Mouse (Mus musculus) liver, embryonic 12.5 days (tissue): Measurements from ENCODE around the gene Lca5. TPM values are rescaled to one million over a fixed set of nuclear protein-coding genes. Genes with fewer than 3 reads are reported as not detected.

ENCODE experiments used
- ATAC-seq: fragments of 200-750 bp; cut with Nextera tagmentation; 2 replicates; pipeline ENCODE4 v1.8.0; 2017; ENCODE audit warnings: moderate number of reproducible peaks, mild to moderate bottlenecking, moderate library complexity
- H3K27ac ChIP-seq: fragments of 300-500 bp; sonication (generic); 2 replicates; pipeline ENCODE4 v1.5.1; 2016; ENCODE audit warnings: mild to moderate bottlenecking
- H3K27me3 ChIP-seq: fragments of 300-500 bp; sonication (generic); replicated peaks from 2 replicates; pipeline ENCODE4 v1.6.1; 2016; ENCODE audit warnings: mild to moderate bottlenecking, moderate library complexity
- H3K36me3 ChIP-seq: fragments of 300-500 bp; sonication (generic); 2 replicates; pipeline ENCODE4 v1.6.1; 2016; ENCODE audit warnings: mild to moderate bottlenecking, moderate library complexity
- H3K4me1 ChIP-seq: fragments of 300-500 bp; sonication (generic); 2 replicates; pipeline ENCODE4 v1.6.1; 2016
- H3K4me2 ChIP-seq: fragments of 300-500 bp; sonication (generic); 2 replicates; pipeline ENCODE4 v1.6.1; 2016; ENCODE audit warnings: mild to moderate bottlenecking, moderate library complexity
- H3K4me3 ChIP-seq: fragments of 300-500 bp; sonication (generic); 2 replicates; pipeline ENCODE4 v1.5.1; 2016; ENCODE audit warnings: mild to moderate bottlenecking, moderate library complexity
- H3K9ac ChIP-seq: fragments of 300-500 bp; sonication (generic); 2 replicates; pipeline ENCODE4 v1.6.1; 2016; ENCODE audit warnings: mild to moderate bottlenecking, moderate library complexity
- H3K9me3 ChIP-seq: fragments of 300-500 bp; sonication (generic); replicated peaks from 2 replicates; pipeline ENCODE4 v1.6.1; 2016; ENCODE audit warnings: mild to moderate bottlenecking, moderate library complexity
- WGBS: fragments of 180-500 bp; shearing (Covaris S2); methylation state at CpG from one replicate; pipeline ENCODE4 v1.1.7; 2016; ENCODE audit not compliant: insufficient replicate concordance; 5-methylcytosine and 5-hydroxymethylcytosine counted together
- polyA plus RNA-seq: library from polyadenylated mRNA; unstranded; fragments of >200 nt; fragmentation: Nextera tagmentation; extraction: Ambion mirVana; gene quantifications from 2 replicates; pipeline ENCODE4 v1.2.1, GENCODE M21; 2016

Lca5 gene
- polyA plus RNA-seq, 1 experiment from 2014 or later, result 3.2 TPM

DNA sequence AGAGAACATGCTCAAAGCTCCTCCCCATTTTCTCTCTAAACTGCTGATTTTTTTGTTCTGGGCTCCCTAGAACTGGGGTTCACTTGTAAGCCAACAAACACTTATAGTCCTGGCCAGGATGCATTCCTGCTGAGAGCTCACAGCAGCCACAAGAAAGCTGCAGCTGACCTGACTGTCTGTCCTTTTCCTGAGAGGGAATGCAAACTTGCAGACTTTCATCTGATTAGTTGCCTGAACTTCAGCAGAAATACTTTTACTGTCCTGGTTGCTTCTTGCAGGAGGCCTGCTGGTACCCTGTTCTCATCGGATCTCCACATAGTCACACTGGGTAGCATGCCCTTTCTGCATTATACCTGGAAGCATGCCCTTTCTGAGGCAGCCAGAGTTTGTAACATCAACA, 91.0 kb downstream of the Lca5 start:
- ATAC-seq, result no peak
- H3K9me3 ChIP-seq, result no peaks in the 10 kb centered on the region

DNA sequence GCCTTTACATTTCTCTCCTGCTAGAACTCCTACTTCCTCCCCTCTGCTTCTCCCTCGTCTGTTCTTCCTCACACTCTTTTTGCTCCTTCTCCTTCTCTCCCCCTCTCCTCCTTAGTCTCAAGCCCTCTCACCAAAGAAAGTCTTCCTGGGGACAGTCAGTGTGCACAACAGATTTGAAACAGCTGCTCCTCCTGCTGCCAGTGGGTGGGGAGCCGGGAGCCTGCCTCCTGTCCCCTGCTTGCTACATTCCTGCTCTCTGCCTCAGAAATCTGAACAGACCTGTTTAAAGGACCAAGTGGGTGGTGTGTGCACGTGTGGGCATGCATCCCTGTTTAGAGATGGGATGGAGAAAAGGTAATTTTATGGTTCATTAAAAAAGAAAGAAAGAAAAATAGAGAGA, 91.4 kb downstream of the Lca5 start:
- H3K4me3 ChIP-seq, result no peak overlapping the region
- no peaks in the 10 kb centered on the region for H3K36me3 ChIP-seq
- H3K27me3 ChIP-seq, result no peaks in the 10 kb centered on the region
- H3K4me2 ChIP-seq, result no peak overlapping the region
- H3K9ac ChIP-seq, result no peak overlapping the region
- ATAC-seq, result no peak
- H3K27ac ChIP-seq, result no peak overlapping the region
- 22% methylated on average over 3 of the region's 3 CpGs for WGBS
- H3K4me1 ChIP-seq, result no peaks in the 10 kb centered on the region
- H3K9me3 ChIP-seq, result no peaks in the 10 kb centered on the region

More for the DNA sequence above, 91.0 kb downstream of the Lca5 start:
- no peak overlapping the region for H3K4me2 ChIP-seq
- no peaks in the 10 kb centered on the region for H3K36me3 ChIP-seq
- H3K27me3 ChIP-seq, result no peaks in the 10 kb centered on the region
- H3K4me3 ChIP-seq, result no peak overlapping the region
- no peaks in the 10 kb centered on the region for H3K4me1 ChIP-seq
- no peak overlapping the region for H3K9ac ChIP-seq
- H3K27ac ChIP-seq, result no peak overlapping the region
- WGBS, result 11% methylated on average over 1 of the region's 1 CpGs

DNA sequence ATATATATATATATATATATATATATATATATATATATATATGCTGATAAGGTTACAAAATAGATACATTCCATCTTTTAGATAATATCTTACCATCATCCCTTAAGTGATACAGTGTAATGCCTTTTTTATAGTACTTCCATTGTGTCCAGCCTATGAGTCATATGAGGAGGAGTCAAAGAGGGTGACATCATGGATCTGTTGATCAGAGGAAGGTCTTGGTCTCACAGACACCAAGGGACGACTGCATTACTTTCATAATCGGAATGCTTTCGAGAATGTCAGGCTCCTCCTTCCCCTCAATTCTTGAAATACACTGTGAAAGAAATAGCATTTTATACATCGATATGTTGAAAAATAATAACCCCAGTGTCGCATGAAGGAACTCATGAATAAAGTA, 93.4 kb downstream of the Lca5 start:
- Histone ChIP-seq H3K9me3 (no peaks in the 10 kb centered on the region), H3K27ac (no peak overlapping the region), H3K36me3 (no peaks in the 10 kb centered on the region), H3K4me3 (no peak overlapping the region), H3K4me1 (no peaks in the 10 kb centered on the region), H3K9ac (no peak overlapping the region), H3K27me3 (no peaks in the 10 kb centered on the region), H3K4me2 (no peak overlapping the region)
- ATAC-seq, result no peak
- 68% methylated on average over 5 of the region's 5 CpGs for WGBS

DNA sequence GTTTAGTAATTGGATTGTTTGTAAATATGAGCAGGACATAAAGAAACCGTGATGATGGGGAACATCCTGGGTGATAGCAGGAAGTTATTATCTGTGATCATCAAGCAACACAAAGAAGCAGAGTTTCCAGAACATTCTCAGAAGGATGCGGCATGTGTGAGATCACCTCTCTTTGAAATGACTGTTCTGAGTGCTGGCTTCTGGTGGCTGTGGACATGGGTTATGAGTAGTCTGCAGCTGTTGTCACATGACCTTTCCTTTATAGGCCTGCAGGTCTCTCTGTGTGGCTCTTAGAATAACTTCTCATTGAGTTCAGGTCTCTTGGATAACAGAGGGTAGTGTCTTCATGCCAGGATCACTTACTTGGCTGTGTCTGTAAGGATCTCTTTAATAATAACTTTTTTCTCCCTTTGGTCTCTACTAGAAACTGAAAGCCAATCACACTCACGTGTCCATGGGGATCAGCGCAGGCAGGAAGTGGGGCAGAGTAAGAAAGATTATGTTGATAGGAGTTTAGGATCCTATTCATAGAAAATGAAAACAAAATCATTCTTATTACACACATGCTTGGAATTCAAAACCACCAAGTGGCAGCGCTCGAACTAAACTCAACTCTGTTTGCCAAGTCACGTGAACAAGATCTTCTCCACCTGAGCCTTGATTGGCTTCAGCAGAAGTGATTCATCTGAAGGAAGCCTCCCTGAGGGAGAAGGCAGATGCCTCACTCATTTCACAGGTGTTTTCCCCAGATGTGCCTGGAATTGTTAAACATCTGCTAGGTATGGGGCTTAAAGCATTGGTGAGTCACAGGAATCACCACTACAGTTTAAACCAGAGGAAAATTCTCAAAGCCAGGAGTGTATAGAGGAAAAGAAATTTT, 98.2 kb downstream of the Lca5 start:
- Histone ChIP-seq H3K36me3 (no peaks in the 10 kb centered on the region), H3K9ac (no peak overlapping the region), H3K4me3 (no peak overlapping the region), H3K27ac (no peak overlapping the region), H3K4me1 (no peaks in the 10 kb centered on the region), H3K27me3 (no peaks in the 10 kb centered on the region), H3K4me2 (no peak overlapping the region), H3K9me3 (no peaks in the 10 kb centered on the region)
- WGBS, result 68% methylated on average over 7 of the region's 7 CpGs
- ATAC-seq, result no peak

Other genes with a start within 250 kb of the Lca5 start
- gene Sh3bgrl2, start 107.2 kb upstream of the Lca5 start, polyA plus RNA-seq, result 9.7 and 10.8 TPM in 2 replicates